Mouse (Mus musculus) MEL (cell line): Measurements from ENCODE around the gene Gm3424. TPM values are rescaled to one million over a fixed set of nuclear protein-coding genes. Genes with fewer than 3 reads are reported as not detected.

ENCODE experiments used
- polyA plus RNA-seq, 2 experiments: library from polyadenylated mRNA; stranded (reverse) in 1 of 2; unstranded in 1 of 2; fragments of >175 nt in 1 of 2; fragments of >200 nt in 1 of 2; gene quantifications; 2 replicates each; pipeline versions ENCODE4 v1.2.1 to v1.2.4; 2012; ENCODE audit warnings: low replicate concordance in 2 of 2, low read depth in 1 of 2; ENCODE audit not compliant: insufficient read length in 2 of 2, insufficient read depth in 1 of 2, missing spikeins in 1 of 2
- total RNA-seq: library from RNA; depleted of rRNA; stranded (reverse); fragments of 300-350 nt; gene quantifications from 2 replicates; pipeline ENCODE4 v1.2.3, GENCODE M21; 2012; rRNA removed

The Gm3424 gene
- total and polyA plus RNA-seq, 3 experiments: not detected

Other genes with a start within 250 kb of the Gm3424 start
- gene Gm8265, start 197.3 kb downstream of the Gm3424 start, total RNA-seq: not detected in 2 replicates
- gene Gm8265, start 197.3 kb downstream of the Gm3424 start, polyA plus RNA-seq: not detected
- gene Gm9603, start 142.9 kb downstream of the Gm3424 start, total RNA-seq: not detected in 2 replicates
- not detected for gene Gm9603, start 142.9 kb downstream of the Gm3424 start, polyA plus RNA-seq
- gene Gm3373, start 88.8 kb downstream of the Gm3424 start, total RNA-seq: not detected in 2 replicates
- not detected for gene Gm3373, start 88.8 kb downstream of the Gm3424 start, polyA plus RNA-seq
- not detected in 2 replicates for gene Gm3383, start 22.3 kb downstream of the Gm3424 start, total RNA-seq
- gene Gm3383, start 22.3 kb downstream of the Gm3424 start, polyA plus RNA-seq: not detected
- gene Gm8237, start 50.1 kb upstream of the Gm3424 start, total RNA-seq: not detected in 2 replicates
- not detected for gene Gm8237, start 50.1 kb upstream of the Gm3424 start, polyA plus RNA-seq
- not detected in 2 replicates for gene Gm3248, start 131.4 kb upstream of the Gm3424 start, total RNA-seq
- not detected for gene Gm3248, start 131.4 kb upstream of the Gm3424 start, polyA plus RNA-seq
- not detected in 2 replicates for gene Gm3453, start 148.8 kb upstream of the Gm3424 start, total RNA-seq
- gene Gm3453, start 148.8 kb upstream of the Gm3424 start, polyA plus RNA-seq: not detected
- not detected in 2 replicates for gene Gm6337, start 227.9 kb upstream of the Gm3424 start, total RNA-seq
- gene Gm6337, start 227.9 kb upstream of the Gm3424 start, polyA plus RNA-seq: not detected